Mouse (Mus musculus) cerebral cortex, adult 2 months (tissue): Measurements from ENCODE around the gene Chrm3.

ENCODE experiments used
- WGBS: fragments of 180-500 bp; shearing (Covaris S2); methylation state at CpG from one replicate; pipeline ENCODE4 v1.1.7; 2018; 5-methylcytosine and 5-hydroxymethylcytosine counted together

Chrm3 gene

DNA sequence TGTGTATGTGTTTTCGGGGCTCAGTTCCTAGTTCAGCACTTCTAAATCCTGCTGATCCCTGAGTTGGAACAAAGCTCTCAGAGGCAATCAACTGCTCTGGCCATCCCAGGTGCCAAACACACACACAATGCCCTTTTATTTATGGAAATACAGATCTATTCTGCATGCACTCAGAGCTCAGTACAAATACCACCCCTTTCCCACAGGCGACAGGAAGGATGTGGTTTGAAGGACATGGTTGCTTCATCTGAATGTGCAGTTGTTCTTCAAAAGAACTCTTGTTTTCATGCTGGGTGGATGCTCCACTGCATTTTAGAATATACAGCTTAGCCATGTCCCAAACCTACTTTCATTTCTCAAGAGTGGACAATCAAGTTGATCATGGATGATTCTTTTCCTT, 294.9 kb downstream of the Chrm3 start:
- WGBS, result 63% methylated on average over 2 of the region's 2 CpGs

DNA sequence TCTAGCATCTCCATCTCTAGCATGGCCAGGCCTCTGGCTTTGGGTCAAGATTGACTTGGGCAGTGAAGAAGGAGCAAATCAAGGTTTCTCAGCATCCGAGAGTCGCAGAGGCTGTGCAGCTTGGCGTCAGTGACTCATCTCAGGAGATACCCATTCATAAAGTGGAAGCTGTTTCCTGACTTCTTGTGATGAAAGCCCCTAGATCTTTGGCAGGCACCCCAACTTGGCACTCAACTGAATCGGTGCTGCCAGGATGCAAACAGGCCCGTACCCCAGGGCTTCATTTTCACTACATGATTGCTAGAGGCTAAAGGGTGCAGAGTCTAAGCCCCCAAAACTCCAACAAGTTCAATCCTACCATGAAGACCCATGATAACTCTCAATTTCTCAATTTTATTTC, 298.0 kb downstream of the Chrm3 start:
- WGBS, result 44% methylated on average over 5 of the region's 5 CpGs

DNA sequence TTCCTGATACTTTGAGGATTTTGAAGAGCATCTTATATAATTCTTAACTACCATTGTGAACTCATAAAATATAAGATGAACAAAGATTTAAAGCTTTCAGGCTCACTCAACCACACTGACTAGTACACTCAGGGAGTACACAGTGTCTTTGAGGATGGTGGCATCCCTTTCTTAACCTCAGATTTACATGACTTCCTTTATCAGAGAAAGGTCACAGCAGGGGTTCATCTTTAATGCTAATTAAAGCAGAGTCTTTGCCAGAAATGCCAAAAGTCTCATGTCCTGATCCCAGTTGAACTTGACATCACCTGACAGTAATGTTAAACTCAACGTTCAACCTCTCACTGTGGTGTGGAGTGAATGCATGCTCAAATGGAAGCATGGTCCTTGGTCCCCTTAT, 301.7 kb downstream of the Chrm3 start:
- 57% methylated on average over 1 of the region's 1 CpGs for WGBS

DNA sequence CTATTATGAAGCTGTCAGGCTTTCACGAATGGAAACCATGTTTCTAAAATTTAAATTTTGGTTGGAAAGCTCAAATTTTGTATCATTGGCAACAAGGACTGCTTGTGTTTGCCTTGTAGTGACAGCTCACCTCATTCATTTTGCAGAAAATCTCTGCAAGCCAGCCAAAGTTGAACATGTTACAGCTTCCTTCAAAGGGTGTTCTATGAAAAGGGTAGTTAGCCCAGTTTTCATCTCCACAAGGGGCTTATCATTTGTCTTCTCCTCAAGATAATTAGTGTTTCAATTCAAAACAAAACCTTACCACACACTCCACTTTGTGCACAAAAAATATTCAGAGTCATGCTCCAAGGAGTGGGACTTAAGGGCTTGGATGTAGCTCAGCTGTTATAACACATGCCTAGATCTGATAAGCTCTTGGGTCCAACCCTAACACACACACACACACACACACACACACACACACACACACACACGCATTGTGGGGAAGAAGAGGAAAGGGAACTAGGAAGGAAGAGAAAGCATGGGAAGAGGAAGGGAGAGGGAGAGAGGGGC, 302.9 kb downstream of the Chrm3 start:
- 49% methylated on average over 2 of the region's 2 CpGs for WGBS

DNA sequence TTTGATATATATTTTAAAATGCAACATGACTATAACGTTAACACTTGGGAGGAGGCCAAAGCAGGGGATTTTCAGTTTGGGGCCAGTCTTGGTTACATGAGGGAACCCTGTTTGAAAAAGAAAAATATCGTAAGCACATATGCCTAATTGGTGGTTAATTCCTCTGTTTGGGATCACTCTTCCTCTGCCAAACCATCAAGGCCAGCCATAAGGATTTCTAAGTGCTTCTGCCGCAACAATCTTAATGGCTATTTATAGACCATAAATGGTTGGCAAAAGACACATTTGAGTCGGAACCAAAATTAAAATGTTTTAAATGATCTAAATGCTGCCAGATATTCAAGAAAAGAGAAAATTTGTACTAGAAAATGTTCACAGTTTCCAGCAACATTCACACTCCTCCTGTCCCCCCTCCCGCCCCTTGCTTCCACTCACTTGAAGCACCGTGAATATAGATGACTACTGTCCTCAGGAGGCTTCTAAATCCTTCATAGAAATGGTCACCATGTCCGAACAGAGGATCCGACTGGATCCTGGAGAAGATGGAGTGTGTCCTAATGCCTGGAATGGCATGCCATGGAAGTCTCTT, 307.3 kb downstream of the Chrm3 start:
- 46% methylated on average over 8 of the region's 8 CpGs for WGBS

DNA sequence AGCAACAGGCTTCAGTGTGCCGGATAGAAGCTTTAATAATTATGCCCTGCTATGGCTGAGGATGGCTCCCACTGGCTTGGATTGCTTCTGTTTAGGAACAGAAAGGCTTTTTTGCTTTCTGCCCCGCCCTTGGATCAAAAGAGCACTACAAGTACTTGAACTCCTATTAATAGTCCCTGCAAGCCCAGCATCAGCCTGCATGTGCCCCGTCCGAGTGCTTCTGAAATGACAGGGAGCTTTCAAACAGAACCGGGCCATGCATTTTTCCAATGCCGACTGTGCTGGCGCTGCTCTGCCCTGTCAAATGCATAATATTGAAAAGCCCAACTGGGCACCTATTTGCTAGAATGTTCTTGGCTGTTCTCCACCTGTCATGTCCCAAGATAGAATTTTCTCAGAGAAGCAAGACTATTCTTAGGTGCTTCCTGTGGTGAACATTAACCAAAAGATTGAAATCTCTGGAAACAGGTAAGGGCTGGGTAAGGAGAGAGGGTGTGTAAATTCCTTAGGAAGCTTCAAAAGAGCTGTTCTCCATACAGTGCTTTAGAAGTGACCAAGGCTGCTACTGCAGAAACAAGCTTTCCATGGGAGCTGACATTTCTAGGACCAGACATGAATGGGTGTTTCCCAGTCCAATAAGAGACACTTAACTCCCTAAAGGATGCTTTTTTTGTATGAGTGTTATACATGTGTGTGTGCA, 314.8 kb downstream of the Chrm3 start:
- 60% methylated on average over 7 of the region's 7 CpGs for WGBS

DNA sequence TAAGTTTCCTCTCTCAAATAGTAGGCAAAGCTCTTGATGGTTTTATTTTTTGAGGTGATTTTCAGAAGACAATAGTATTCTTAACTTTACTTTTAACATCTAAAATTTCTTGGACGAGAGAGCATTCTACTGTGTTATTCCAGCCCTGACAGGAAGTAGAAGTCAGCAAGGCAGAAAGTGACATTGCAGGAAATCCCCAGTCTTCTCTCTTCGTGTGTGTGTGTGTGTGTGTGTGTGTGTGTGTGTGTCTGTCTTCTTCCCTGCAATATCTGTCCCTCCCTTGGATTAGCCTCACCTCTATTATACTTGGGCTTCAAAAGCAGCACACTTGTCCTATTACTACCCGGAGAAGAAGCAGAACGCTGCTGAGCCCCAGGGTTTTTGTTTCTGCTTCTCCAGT, 316.6 kb downstream of the Chrm3 start:
- 62% methylated on average over 4 of the region's 4 CpGs for WGBS

DNA sequence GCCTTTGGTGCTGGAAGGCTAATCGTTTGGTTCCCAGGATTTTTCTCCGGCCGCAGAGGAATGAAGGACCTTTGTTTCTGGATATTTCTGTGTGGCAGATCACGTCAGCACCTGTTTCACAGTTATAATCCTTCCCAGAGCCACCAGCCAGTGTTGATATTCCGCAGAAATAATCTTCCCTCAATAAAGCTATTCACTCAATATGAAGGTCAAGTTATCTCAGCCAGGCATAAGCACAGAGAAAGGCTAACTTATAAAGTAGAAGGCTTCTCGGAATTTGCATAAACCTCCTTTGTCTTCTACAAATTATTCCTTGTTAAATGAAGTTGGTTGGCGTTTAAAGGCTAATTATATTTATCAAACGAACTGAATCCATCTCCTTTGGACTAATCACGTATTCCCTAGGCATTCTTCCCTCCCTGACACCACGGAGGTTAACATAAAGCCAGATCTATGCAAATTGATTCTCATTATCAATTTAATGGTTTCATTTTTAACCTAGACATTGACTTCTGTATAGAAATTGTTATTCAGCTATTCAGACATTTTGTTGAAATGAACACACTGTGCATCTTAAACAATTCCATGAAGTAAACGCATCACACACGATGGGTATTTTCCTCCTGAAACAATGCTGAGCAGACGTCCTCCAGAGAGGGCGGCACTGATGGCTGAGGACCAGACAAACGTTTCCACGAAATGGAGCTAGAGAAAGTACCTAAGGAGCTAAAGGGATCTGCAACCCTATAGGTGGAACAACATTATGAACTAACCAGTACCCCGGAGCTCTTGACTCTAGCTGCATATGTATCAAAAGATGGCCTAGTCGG, 326.9 kb downstream of the Chrm3 start:
- WGBS, result 63% methylated on average over 18 of the region's 18 CpGs

DNA sequence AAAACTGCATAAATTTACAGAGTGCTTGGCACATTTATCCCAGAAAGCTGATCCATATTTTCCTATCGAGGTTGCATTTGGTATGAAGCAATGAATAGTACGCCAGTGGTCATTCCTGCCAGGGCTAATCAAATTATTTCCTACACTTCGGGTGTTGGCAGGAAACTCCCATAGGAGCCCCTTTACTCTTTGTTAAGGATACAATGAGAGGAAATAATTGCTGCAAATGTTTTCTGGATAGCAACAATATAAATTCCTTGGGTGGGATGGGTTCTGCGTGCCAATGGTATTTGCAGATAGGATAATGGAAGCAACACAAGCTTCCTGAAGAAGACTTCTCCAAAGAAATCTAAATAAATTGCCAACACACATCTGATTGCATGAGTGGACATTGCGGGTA, 329.1 kb downstream of the Chrm3 start:
- 53% methylated on average over 5 of the region's 5 CpGs for WGBS

DNA sequence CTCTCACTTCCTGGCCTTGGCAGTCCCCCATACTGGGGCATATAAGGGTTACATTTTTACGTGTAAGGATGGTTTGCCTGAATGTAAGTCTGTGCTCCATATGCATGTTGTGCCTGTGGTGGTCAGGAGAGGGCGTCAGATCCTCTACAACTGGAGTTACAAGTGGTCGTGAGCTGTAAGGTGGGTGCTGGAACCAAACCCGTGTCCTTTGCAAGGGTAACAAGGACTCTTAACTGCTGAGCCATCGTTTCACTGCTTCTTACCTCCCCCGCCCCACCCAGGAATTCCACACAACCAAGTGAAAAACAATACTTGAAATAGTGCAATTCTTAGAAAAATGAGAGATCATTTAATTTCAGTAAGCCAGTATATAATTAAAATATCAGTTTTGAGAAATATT, 330.7 kb downstream of the Chrm3 start:
- WGBS, result 89% methylated on average over 6 of the region's 6 CpGs

DNA sequence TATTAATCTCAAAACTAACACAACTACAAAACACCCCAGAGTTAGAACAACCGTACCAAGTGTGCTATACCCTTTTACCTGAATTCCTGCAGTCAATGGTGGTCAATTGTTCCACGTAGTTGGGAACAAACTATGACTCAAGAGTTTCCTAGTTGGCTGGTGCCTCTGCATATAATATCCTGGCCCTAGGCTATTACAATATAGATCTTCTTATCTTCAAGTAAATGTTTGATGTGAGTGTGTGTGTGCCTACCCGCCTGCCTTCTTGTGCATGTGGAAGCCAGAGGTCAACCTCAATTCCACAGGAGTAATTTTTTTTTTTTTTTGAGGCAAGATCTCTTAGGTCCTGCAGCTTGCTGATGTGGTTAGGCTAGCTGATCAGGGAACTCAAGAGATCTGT, 335.5 kb downstream of the Chrm3 start:
- 87% methylated on average over 3 of the region's 3 CpGs for WGBS

DNA sequence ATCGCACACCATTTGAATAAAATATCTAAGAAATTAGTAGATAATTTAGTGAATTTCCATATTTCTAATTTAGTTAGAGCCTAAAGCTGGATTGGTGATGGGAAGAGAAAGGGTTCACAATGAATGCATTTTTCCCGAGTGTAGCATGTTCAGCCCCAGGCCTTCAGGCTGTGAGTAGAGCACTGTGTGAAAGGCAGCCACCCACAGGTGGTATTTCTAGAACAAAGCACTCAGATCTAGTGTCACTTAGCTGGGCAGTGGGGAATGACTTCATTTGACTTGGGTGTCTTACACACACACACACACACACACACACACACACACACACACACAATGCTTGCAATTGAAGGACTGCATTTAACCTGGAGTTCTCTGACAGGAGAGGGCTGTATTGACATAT, 337.5 kb downstream of the Chrm3 start:
- 42% methylated on average over 2 of the region's 2 CpGs for WGBS

DNA sequence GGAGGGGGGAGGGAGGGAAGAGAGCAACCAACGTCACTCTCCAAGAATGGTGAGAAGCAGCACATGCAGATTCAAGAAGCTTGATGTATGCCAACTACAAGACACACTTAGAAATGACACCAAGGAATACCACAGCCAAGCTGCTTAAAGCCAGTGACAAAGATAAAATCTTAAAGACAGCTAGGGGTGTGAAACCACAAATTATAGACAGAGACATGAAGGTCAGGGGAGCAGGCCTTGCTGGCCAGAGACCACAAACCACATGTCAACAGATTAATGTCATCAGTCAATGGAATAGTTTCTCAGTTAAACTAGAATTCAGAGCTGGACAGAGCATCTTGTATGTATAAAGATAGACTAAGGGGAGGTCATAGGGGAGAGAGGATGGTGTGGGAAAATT, 341.4 kb downstream of the Chrm3 start:
- 42% methylated on average over 1 of the region's 1 CpGs for WGBS

DNA sequence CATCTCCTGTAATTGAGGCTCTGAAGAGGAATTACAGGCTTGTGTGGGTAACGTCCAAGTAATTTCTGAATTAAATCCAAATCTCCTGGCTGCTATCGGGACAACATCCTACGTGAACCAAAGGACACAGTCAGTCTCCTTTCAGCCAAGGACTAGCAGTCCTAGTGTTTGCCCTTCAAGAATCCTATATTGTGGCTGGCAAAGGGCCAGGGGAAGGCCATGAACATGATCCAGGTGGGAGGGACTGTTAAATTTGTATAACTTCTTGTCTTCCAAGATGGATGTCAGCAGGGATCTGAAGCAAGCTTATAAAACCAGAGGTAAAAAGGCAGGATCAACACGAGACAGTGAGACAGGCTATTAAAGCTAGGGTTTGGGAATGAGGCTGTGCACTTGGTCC, 357.7 kb downstream of the Chrm3 start:
- WGBS, result 54% methylated on average over 4 of the region's 4 CpGs

DNA sequence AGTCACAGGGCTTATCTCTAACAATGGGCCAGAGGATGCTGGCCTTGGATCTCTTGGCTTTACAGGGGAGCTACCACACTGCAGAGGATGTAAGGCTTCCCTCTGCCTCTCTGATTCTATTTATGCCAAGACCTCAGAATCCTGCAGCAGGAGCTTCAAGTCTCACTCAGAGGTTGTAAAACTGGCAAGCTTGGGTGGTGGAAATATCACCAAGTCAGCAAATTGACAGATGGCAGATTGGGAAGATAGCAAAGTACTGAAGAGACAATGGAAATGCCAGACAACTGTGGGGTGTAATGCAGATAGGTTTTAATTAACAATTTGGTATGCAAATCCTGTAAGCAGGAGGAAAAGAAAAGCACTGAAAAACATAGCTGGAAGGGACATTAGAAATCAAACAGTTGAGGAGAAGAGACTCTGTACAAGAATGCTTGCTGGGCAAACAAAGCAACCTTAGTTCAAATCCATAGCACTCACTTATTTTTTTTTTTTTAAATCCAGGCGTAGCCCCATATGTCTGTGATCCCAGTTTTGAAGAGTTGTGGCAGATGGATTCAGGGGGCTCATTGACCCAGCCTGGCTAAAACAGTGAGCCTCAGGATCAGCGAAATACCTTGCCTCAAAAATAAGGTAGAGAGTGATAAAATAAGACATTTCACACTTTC, 362.9 kb downstream of the Chrm3 start:
- 62% methylated on average over 2 of the region's 2 CpGs for WGBS

DNA sequence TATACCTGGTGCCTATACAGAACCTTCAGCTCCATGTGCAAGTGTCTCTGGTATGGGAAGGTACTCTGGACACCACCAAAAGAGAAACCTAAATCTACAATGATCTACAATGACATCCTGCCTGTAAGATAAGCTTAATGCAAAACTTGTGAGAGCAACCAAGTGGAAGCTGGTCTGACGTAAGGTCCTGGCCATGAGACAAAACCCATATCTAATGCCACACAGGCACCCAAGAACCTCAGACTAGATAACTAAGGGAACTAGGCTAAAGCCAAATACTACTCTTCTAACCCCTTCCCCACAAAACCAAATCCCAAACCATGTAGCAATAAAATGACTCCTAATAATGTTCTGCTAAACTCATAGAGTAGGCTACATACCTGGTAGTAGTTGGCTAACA, 364.8 kb downstream of the Chrm3 start:
- WGBS, result 94% methylated on average over 1 of the region's 1 CpGs

DNA sequence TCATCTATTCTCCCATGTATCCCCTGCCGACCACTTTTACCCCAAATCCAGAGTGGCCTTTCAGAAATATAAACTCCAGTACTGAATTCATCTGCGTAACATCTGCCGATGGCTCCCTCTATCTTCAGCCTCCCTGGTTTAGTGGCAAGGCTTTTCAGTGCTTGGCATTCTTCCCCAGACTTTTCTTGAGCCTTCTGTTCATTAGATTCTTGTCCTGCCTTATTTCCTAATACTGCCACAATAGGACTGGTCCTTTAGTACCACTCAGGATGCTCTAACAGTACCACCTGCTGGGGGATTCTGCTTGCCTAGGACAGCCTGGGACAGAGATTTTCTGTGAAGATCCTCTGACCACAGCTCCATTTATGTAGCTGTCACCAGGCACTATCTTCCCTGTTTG, 367.1 kb downstream of the Chrm3 start:
- 74% methylated on average over 3 of the region's 3 CpGs for WGBS

DNA sequence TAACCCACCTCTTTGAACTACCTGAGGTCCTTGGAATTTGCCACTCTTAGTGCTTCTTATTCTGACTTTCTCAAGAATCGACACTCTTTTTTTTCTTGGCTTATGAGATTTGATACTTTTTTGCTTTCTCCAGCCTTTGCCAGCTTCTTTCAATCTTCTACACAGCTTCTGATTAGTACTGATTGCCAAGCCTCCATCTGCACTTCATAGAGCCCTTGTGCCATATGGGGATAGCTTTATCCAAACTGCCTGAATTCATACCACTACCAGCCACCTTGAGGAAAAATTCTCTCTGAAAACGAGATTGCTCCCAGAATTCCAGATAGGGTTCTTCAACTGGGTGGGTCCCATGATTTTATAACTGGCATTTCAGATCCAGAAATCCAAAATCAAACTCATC, 368.0 kb downstream of the Chrm3 start:
- WGBS, result 67% methylated on average over 2 of the region's 2 CpGs

DNA sequence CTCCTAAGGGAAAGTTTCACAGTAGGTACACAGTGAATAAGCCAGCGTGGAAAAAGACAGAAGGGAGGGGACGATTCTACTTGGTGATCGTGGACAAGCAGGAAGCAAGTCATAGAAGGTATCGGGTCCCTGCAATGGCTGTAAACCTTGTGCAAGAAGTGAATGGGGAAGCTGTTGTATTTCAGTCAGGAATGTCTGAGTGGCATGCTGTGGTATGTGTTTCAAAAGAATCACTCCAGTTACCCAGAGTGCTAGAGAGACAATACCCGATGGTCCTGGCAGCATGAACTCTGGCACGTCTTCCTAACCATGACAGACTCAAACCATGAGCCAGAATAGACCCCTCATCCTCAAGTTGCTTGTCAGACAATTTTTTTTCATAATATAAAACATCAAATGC, 375.0 kb downstream of the Chrm3 start:
- 49% methylated on average over 6 of the region's 6 CpGs for WGBS

DNA sequence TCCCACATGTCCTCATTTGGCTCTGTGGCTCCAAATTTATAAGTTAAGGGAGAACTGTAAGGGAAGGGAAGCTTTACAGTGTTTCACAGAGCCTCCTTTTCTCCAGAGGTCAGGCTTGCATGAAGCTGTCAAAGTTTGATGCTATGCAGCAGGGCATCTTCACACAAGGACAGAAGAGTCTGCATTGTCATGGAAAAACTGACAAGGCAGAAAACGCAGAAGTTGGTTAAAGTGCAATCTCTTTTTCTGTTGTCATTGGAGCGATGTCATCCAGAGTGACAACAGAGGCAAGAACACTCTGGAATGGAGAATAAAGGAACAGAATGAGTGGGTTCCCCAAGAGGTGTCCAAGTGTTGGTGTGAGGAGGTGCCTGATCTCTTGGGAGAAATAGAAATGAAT, 377.4 kb downstream of the Chrm3 start:
- 74% methylated on average over 2 of the region's 2 CpGs for WGBS

DNA sequence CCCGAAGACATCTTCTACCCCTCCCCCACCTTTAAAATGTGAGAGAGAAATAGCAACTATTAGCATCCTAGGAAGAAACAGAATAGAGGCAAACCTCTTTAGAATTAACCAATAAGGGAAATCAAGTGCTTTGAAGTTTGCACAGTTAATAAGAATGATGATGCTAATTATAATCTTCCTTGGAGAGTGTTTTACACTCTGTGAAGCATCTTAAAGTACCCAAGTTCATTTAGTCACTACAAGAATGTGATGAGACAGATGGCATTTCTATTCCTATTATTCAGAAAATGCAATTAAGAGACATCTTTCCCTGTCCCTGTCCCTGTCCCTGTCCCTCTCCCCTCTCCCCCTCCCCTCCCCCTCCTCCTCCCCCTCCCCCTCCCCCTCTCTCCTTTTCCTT, 382.9 kb downstream of the Chrm3 start:
- 29% methylated on average over 1 of the region's 1 CpGs for WGBS

DNA sequence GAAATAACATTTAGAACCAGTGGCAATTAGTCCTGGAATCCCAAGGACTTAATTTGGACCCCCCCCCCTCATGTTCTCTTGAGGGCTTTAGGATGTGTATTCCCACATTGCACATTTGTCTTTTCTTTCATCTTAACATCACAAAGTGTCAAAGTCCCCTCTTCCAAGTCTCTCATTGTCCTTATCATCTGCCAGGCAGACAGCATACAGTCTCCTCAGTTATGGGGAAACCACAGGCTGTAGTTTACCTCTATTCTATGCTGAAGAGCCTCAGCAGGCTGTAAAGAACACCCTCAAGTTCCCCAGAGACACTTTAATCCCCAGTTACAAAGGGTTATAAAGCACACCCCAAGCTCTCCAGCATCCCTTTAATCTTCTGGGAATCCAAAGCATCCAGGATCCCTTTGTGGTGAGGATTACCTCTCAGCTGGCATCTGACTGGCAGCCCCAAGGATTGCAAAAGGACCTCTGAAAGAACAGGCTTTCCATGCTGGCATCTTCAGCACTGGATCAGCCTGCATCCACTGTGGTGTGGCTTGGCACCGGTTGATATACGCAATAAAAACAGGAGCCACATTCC, 386.8 kb downstream of the Chrm3 start:
- WGBS, result 62% methylated on average over 2 of the region's 2 CpGs
